In the genomic region with DNA sequence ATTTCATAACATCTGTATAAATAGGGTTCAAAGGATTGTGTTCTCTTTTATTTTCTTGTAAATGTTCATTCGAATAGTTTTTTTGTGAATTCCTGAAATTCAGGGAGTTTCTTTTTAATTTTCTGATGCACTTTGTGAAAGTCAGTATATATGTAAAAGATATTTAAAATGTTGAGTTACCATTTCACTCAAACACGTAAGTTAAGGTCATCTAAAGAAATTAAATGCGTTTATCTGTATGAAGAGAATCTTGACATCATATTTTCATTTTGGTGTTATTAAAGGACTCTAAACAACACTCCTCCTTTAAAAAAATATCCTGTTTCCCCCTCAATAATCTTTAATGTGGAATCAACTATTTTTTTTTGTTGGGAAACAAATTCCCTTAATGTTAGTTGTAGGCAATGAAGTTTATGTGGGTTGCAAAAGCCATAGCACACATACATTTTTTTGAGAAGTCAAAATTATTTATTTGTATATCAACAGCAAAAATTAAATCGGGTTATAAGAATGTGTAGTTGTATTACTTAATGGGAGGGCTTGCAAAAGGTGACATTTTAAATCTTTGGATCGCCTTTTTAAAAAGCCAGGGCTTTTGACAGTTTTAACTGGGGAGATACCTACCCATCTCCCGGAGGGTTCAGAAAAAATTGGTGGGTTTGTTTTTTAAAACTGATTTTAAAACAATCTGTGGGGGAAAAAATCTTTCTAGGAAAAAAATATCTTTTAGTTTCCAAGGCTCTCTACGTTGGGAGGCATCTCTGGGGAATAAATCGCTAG, we compare ENCODE assay signal across 15 mouse cellular contexts. TPM values are rescaled to one million over a fixed set of nuclear protein-coding genes. Genes with fewer than 3 reads are reported as not detected.
DNase-seq lines count a peak whose midpoint lies in the region; ATAC-seq and TF ChIP-seq lines count a peak whose summit lies in the region.
"Had no signal": no experiment of that assay in that cellular context is flagged by ENCODE, and none has a peak within 500 bp of the region (broad histone marks: within the 10 kb centered on the region; RNA-seq: fewer than 3 reads in every experiment).

No protein-coding gene starts in this region.

- no peak overlapping the region for H3K27ac ChIP-seq in hindbrain, embryonic 14.5 days
- no peak overlapping the region for H3K27ac ChIP-seq in hindbrain, embryonic 12.5 days
- no peak overlapping the region for H3K27ac ChIP-seq in embryonic facial prominence, embryonic 14.5 days (replicated peaks; ENCODE audit: low read depth, low read length)
- H3K27ac ChIP-seq in hindbrain, postnatal 0 days: no peak overlapping the region
- H3K27ac ChIP-seq: kidney, embryonic 15.5 days had no signal

- ATAC-seq in hindbrain, embryonic 14.5 days (ENCODE audit: low FRiP score): no peak
- no peak for ATAC-seq in hindbrain, embryonic 12.5 days (ENCODE audit: low FRiP score)
- no peak for ATAC-seq in embryonic facial prominence, embryonic 14.5 days (ENCODE audit: low read depth)
- no peak for ATAC-seq in hindbrain, postnatal 0 days
- ATAC-seq: liver, postnatal 0 days had no signal

- H3K9ac ChIP-seq in hindbrain, embryonic 14.5 days: no peak overlapping the region
- no peak overlapping the region for H3K9ac ChIP-seq in hindbrain, embryonic 12.5 days
- H3K9ac ChIP-seq in embryonic facial prominence, embryonic 14.5 days (ENCODE audit: low read depth, low read length): no peak overlapping the region; the same call in 1 of the 2 replicates
- H3K9ac ChIP-seq in hindbrain, postnatal 0 days (replicated peaks; ENCODE audit: low read length): no peak overlapping the region
- H3K9ac ChIP-seq: kidney, embryonic 15.5 days; liver, postnatal 0 days had no signal

- no peak overlapping the region for H3K4me2 ChIP-seq in hindbrain, embryonic 14.5 days (replicated peaks)
- no peak overlapping the region for H3K4me2 ChIP-seq in hindbrain, embryonic 12.5 days (replicated peaks)
- H3K4me2 ChIP-seq in embryonic facial prominence, embryonic 14.5 days (ENCODE audit: low read depth, low read length): peak overlapping the region; percentile 26; the same call in 1 of the 2 replicates
- H3K4me2 ChIP-seq in hindbrain, postnatal 0 days (ENCODE audit: low read depth, low read length): no peak overlapping the region

- H3K9me3 ChIP-seq in hindbrain, embryonic 14.5 days (ENCODE audit: control insufficient read depth, low read length): no peaks in the 10 kb centered on the region
- H3K9me3 ChIP-seq in hindbrain, embryonic 12.5 days (replicated peaks): no peaks in the 10 kb centered on the region
- no peaks in the 10 kb centered on the region for H3K9me3 ChIP-seq in embryonic facial prominence, embryonic 14.5 days (ENCODE audit: control insufficient read depth, low read length)
- no peaks in the 10 kb centered on the region for H3K9me3 ChIP-seq in hindbrain, postnatal 0 days (ENCODE audit: low read length)
- H3K9me3 ChIP-seq: kidney, embryonic 15.5 days had no signal

- peak; percentile 49 for DNase-seq in hindbrain, embryonic 14.5 days (ENCODE audit: low spot score)
- DNase-seq in embryonic facial prominence, embryonic 14.5 days (ENCODE audit: low spot score): no peak
- peak; percentile 12 for DNase-seq in hindbrain, postnatal 0 days (ENCODE audit: low spot score)
- DNase-seq in naive thymus-derived CD4-positive, alpha-beta T cell, adult 2 months (ENCODE audit: low read depth): peak; percentile 37
- no peak for DNase-seq in layer of hippocampus, adult 11-12 months (ENCODE audit: low spot score)
- DNase-seq in thymus, postnatal 14 days: no peak
- DNase-seq: gastrocnemius, postnatal 14 days; layer of hippocampus, adult 9-11 months had no signal

- peaks cover 15% of the 10 kb centered on the region for H3K4me1 ChIP-seq in hindbrain, embryonic 14.5 days (replicated peaks; ENCODE audit: control insufficient read depth, insufficient read depth, low read length)
- peaks cover 60% of the 10 kb centered on the region for H3K4me1 ChIP-seq in hindbrain, embryonic 12.5 days
- H3K4me1 ChIP-seq in embryonic facial prominence, embryonic 14.5 days (ENCODE audit: control insufficient read depth, insufficient read depth, low read length): peaks cover 26% of the 10 kb centered on the region
- H3K4me1 ChIP-seq in hindbrain, postnatal 0 days (ENCODE audit: insufficient read depth, low read length): 0 out of 2 replicates have a peak, but pooled peaks cover 4% of the 10 kb centered on the region

- H3K36me3 ChIP-seq in hindbrain, embryonic 14.5 days (replicated peaks; ENCODE audit: control insufficient read depth, insufficient read depth): no peaks in the 10 kb centered on the region
- H3K36me3 ChIP-seq in hindbrain, embryonic 12.5 days: no peaks in the 10 kb centered on the region
- no peaks in the 10 kb centered on the region for H3K36me3 ChIP-seq in embryonic facial prominence, embryonic 14.5 days (ENCODE audit: control insufficient read depth, insufficient read depth, low read length)
- no peaks in the 10 kb centered on the region for H3K36me3 ChIP-seq in hindbrain, postnatal 0 days (ENCODE audit: insufficient read depth, low read length)
- H3K36me3 ChIP-seq: kidney, embryonic 15.5 days had no signal

- 8% methylated on average over 8 of the region's 8 CpGs for WGBS in hindbrain, embryonic 14.5 days
- 10% methylated on average over 8 of the region's 8 CpGs for WGBS in hindbrain, embryonic 12.5 days
- WGBS in embryonic facial prominence, embryonic 14.5 days: 11% methylated on average over 8 of the region's 8 CpGs
- 11% methylated on average over 8 of the region's 8 CpGs for WGBS in hindbrain, postnatal 0 days

- TF ChIP-seq CTCF in hindbrain, postnatal 0 days (IDR thresholded peaks at IDR 0.05; ENCODE audit: low read depth): no peak

- peaks cover 67% of the 10 kb centered on the region for H3K27me3 ChIP-seq in hindbrain, embryonic 14.5 days (ENCODE audit: control insufficient read depth, insufficient read depth, low read length)
- peaks cover 67% of the 10 kb centered on the region for H3K27me3 ChIP-seq in hindbrain, embryonic 12.5 days
- H3K27me3 ChIP-seq in embryonic facial prominence, embryonic 14.5 days (replicated peaks; ENCODE audit: control insufficient read depth, insufficient read depth, low read length): peaks cover 85% of the 10 kb centered on the region
- H3K27me3 ChIP-seq in hindbrain, postnatal 0 days (ENCODE audit: insufficient read depth, low read length): peaks cover 59% of the 10 kb centered on the region

- no peak overlapping the region for H3K4me3 ChIP-seq in hindbrain, embryonic 14.5 days (replicated peaks; ENCODE audit: low read length)
- no peak overlapping the region for H3K4me3 ChIP-seq in hindbrain, embryonic 12.5 days
- peak overlapping the region; percentile 24; the same call in 1 of the 2 replicates for H3K4me3 ChIP-seq in embryonic facial prominence, embryonic 14.5 days (ENCODE audit: low read depth, low read length)
- H3K4me3 ChIP-seq in hindbrain, postnatal 0 days (ENCODE audit: low read length): no peak overlapping the region
- H3K4me3 ChIP-seq: erythroblast, embryonic 14.5 days had no signal

RNA-seq across cellular contexts. Expression of a gene that starts 3.7 kb away (rescaled TPM):
- 1.3 and 1.9 TPM in 2 replicates for polyA plus RNA-seq in hindbrain, embryonic 14.5 days (2014; fragmentation: Nextera tagmentation; extraction: Ambion mirVana)
- polyA plus RNA-seq in hindbrain, embryonic 12.5 days (2016; fragmentation: Nextera tagmentation; extraction: Ambion mirVana): 2.1 and 2.9 TPM in 2 replicates
- polyA plus RNA-seq in embryonic facial prominence, embryonic 14.5 days (2014; fragmentation: Nextera tagmentation; extraction: Ambion mirVana): 1.2 and 1.5 TPM in 2 replicates
- total RNA-seq in hindbrain, postnatal 0 days (2014; rRNA removed): 1.7 and 3.8 TPM in 2 replicates
- polyA plus RNA-seq in hindbrain, postnatal 0 days (2015; fragmentation: Nextera tagmentation; extraction: Ambion mirVana): 0.49 and 0.63 TPM in 2 replicates
- total RNA-seq: gastrocnemius, postnatal 14 days; hematopoietic stem cell, adult 5-6 weeks; neutrophil, adult 5-6 weeks had no signal
- polyA plus RNA-seq: erythroblast, embryonic 14.5 days; liver, postnatal 0 days; thymus, adult 2 months had no signal

RNA-seq across cellular contexts. Expression of a gene that starts 37.0 kb away (rescaled TPM):
- polyA plus RNA-seq in hindbrain, embryonic 14.5 days (2014; fragmentation: Nextera tagmentation; extraction: Ambion mirVana): 6.9 and 7.0 TPM in 2 replicates
- polyA plus RNA-seq in hindbrain, embryonic 12.5 days (2016; fragmentation: Nextera tagmentation; extraction: Ambion mirVana): 13.2 and 13.6 TPM in 2 replicates
- 12.7 and 14.2 TPM in 2 replicates for polyA plus RNA-seq in embryonic facial prominence, embryonic 14.5 days (2014; fragmentation: Nextera tagmentation; extraction: Ambion mirVana)
- 2.9 and 3.1 TPM in 2 replicates for total RNA-seq in hindbrain, postnatal 0 days (2014; rRNA removed)
- 6.2 and 7.1 TPM in 2 replicates for polyA plus RNA-seq in hindbrain, postnatal 0 days (2015; fragmentation: Nextera tagmentation; extraction: Ambion mirVana)

RNA-seq across cellular contexts. Expression of a gene that starts 37.0 kb away (rescaled TPM):
- polyA plus RNA-seq in hindbrain, embryonic 14.5 days (2014; fragmentation: Nextera tagmentation; extraction: Ambion mirVana): 26.5 and 28.0 TPM in 2 replicates
- 28.4 and 29.7 TPM in 2 replicates for polyA plus RNA-seq in hindbrain, embryonic 12.5 days (2016; fragmentation: Nextera tagmentation; extraction: Ambion mirVana)
- polyA plus RNA-seq in embryonic facial prominence, embryonic 14.5 days (2014; fragmentation: Nextera tagmentation; extraction: Ambion mirVana): 23.8 and 25.5 TPM in 2 replicates
- total RNA-seq in hindbrain, postnatal 0 days (2014; rRNA removed): 2.4 and 3.3 TPM in 2 replicates
- 25.2 and 31.5 TPM in 2 replicates for polyA plus RNA-seq in hindbrain, postnatal 0 days (2015; fragmentation: Nextera tagmentation; extraction: Ambion mirVana)

RNA-seq across cellular contexts. Expression of a gene that starts 56.7 kb away (rescaled TPM):
- polyA plus RNA-seq in hindbrain, embryonic 14.5 days (2014; fragmentation: Nextera tagmentation; extraction: Ambion mirVana): 100 and 103 TPM in 2 replicates
- 80.9 and 89.7 TPM in 2 replicates for polyA plus RNA-seq in hindbrain, embryonic 12.5 days (2016; fragmentation: Nextera tagmentation; extraction: Ambion mirVana)
- 90.7 and 98.7 TPM in 2 replicates for polyA plus RNA-seq in embryonic facial prominence, embryonic 14.5 days (2014; fragmentation: Nextera tagmentation; extraction: Ambion mirVana)
- 39.7 and 49.9 TPM in 2 replicates for total RNA-seq in hindbrain, postnatal 0 days (2014; rRNA removed)
- polyA plus RNA-seq in hindbrain, postnatal 0 days (2015; fragmentation: Nextera tagmentation; extraction: Ambion mirVana): 102 and 105 TPM in 2 replicates

Comparison
In these comparisons a context has a peak if more than half of its experiments do, and no peak if none do; other contexts are left out.
1. DNase-seq: peak in hindbrain, embryonic 14.5 days (single experiment), hindbrain, postnatal 0 days (single experiment) and naive thymus-derived CD4-positive, alpha-beta T cell, adult 2 months (single experiment); none in embryonic facial prominence, embryonic 14.5 days (single experiment), layer of hippocampus, adult 11-12 months (single experiment) and thymus, postnatal 14 days (single experiment).